Mouse (Mus musculus): ENCODE data around the gene Gpr22. TPM values are rescaled to one million over a fixed set of nuclear protein-coding genes. Genes with fewer than 3 reads are reported as not detected.
A peak's percentile ranks its signal among the peaks of the same experiment; 100 is the strongest.

Gene Gpr22
- polyA plus RNA-seq, 1 experiment from 2014 or later: 12.9 TPM

DNA sequence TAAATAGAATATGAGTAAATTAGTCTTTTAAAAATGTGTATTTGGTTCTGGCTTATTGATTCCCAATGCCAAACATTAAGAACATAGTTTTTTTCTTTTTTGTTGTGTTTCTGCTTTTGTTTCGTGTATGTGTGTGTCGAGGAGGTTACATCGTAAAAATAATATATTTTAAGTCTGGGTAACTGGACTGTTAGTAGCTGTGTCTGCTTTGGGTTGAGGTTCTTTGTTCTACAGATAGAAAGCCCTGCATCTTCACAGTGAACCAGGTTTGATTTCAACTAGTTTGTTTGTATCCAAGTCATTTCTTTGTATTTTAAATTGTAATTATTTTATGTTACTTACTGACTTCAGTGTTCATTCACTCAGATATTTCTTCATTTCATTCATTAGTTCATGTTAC lies 323 bp upstream of the Gpr22 start:
- Histone ChIP-seq H3K4me1 (peaks cover 16% of the 10 kb centered on the region), H3K27ac (replicated peaks) (no peak overlapping the region), H3K27me3 (replicated peaks) (no peaks in the 10 kb centered on the region), H3K4me2 (peak overlapping the region; percentile 65), H3K9me3 (no peaks in the 10 kb centered on the region), H3K4me3 (0 out of 2 replicates have a peak overlapping the region, but pooled peaks have one; percentile 60), H3K9ac (no peak overlapping the region), H3K36me3 (peaks cover 7% of the 10 kb centered on the region)
- WGBS: 73% methylated on average over 3 of the region's 3 CpGs
- no peak for ATAC-seq (ENCODE audit: extremely low read depth, insufficient number of reproducible peaks, low FRiP score, low TSS enrichment)

- Histone ChIP-seq H3K36me3 (peaks cover 13% of the 10 kb centered on the region), H3K4me1 (peaks cover 13% of the 10 kb centered on the region), H3K27ac (replicated peaks) (no peak overlapping the region), H3K4me2 (peak overlapping the region; percentile 65), H3K4me3 (peak overlapping the region; percentile 60), H3K9me3 (no peaks in the 10 kb centered on the region), H3K9ac (peak overlapping the region; percentile 67), H3K27me3 (replicated peaks) (no peaks in the 10 kb centered on the region)
- WGBS: 71% methylated on average over 4 of the region's 4 CpGs
- no peak for ATAC-seq (ENCODE audit: extremely low read depth, insufficient number of reproducible peaks, low FRiP score, low TSS enrichment)
Observed at GRCm38 (mm10) chr12:31712727-31713126, 1.0 kb downstream of the Gpr22 start.

GRCm38 (mm10) chr12:31712233-31712632 lies 1.5 kb downstream of the Gpr22 start:
- no peak for ATAC-seq (ENCODE audit: extremely low read depth, insufficient number of reproducible peaks, low FRiP score, low TSS enrichment)
- Histone ChIP-seq H3K4me2 (peak overlapping the region; percentile 65), H3K27ac (replicated peaks) (no peak overlapping the region), H3K9ac (peak overlapping the region; percentile 77), H3K36me3 (peaks cover 13% of the 10 kb centered on the region), H3K9me3 (no peaks in the 10 kb centered on the region), H3K27me3 (replicated peaks) (no peaks in the 10 kb centered on the region), H3K4me1 (peaks cover 14% of the 10 kb centered on the region), H3K4me3 (peak overlapping the region; percentile 60)
- 28% methylated on average over 5 of the region's 5 CpGs for WGBS

DNA sequence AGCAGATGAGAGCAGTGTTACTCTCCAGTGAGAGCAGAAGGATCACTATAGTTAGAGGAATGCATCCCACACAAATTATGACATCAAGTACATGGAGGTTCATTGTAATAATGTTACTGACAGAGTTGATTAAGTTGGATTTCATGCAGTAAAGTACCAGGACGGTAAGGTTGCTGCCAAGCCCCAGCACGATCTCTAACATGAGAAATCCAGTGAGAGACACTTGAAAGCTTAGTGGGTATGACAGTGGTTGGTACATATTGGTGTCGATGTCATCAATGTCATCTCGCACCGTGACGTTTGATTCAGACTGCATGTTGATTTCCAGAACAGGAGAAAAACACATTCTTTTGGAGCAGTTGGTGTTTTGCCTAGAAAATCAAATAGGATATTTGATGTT lies 4.1 kb downstream of the Gpr22 start:
- Histone ChIP-seq H3K4me3 (peak overlapping the region; percentile 17), H3K9me3 (no peaks in the 10 kb centered on the region), H3K36me3 (peaks cover 13% of the 10 kb centered on the region), H3K27me3 (replicated peaks) (no peaks in the 10 kb centered on the region), H3K27ac (replicated peaks) (peak overlapping the region; percentile 56), H3K4me2 (peak overlapping the region; percentile 62), H3K9ac (peak overlapping the region; percentile 61), H3K4me1 (peaks cover 20% of the 10 kb centered on the region)
- 67% methylated on average over 6 of the region's 6 CpGs for WGBS
- ATAC-seq (ENCODE audit: extremely low read depth, insufficient number of reproducible peaks, low FRiP score, low TSS enrichment): no peak

DNA sequence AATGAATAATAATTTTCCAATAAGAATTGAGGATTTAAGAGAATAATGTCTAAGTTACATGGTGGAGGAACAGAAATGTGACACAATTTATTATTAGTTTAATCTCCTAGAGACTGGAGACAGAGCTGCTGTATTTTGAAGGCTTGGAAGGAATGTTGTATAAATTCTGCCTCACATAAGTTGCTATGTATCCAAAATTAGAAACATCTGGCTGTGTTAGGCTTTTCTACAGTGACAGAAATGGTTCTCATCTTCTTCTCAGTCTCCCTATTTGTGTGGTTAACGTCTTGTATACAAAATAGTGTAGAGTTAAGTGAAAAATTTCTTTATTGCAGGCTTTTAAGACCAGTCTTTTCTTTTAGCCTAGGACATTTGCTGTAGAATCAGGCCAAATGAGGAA lies 6.2 kb downstream of the Gpr22 start:
- Histone ChIP-seq H3K4me1 (peaks cover 33% of the 10 kb centered on the region), H3K36me3 (peaks cover 13% of the 10 kb centered on the region), H3K4me3 (no peak overlapping the region), H3K27ac (replicated peaks) (peak overlapping the region; percentile 75), H3K9ac (0 out of 2 replicates have a peak overlapping the region, but pooled peaks have one; percentile 28), H3K4me2 (peak overlapping the region; percentile 45), H3K27me3 (replicated peaks) (no peaks in the 10 kb centered on the region), H3K9me3 (no peaks in the 10 kb centered on the region)
- whole genome bisulfite sequencing: 39% methylated on average over 1 of the region's 1 CpGs
- ATAC-seq (ENCODE audit: extremely low read depth, insufficient number of reproducible peaks, low FRiP score, low TSS enrichment): no peak

- Histone ChIP-seq H3K4me3 (no peak overlapping the region), H3K4me2 (no peak overlapping the region; the same call in 1 of the 2 replicates), H3K9ac (0 out of 2 replicates have a peak overlapping the region, but pooled peaks have one; percentile 47), H3K36me3 (peaks cover 13% of the 10 kb centered on the region), H3K4me1 (peaks cover 33% of the 10 kb centered on the region), H3K27ac (replicated peaks) (peak overlapping the region; percentile 86), H3K9me3 (no peaks in the 10 kb centered on the region), H3K27me3 (replicated peaks) (no peaks in the 10 kb centered on the region)
- WGBS: 38% methylated on average over 2 of the region's 2 CpGs
- ATAC-seq (ENCODE audit: extremely low read depth, insufficient number of reproducible peaks, low FRiP score, low TSS enrichment): no peak
Observed at GRCm38 (mm10) chr12:31706168-31706567, 7.6 kb downstream of the Gpr22 start.

GRCm38 (mm10) chr12:31703904-31704303 lies 9.8 kb downstream of the Gpr22 start:
- H3K4me3 ChIP-seq: no peak overlapping the region
- peak overlapping the region; percentile 83 for H3K27ac ChIP-seq (replicated peaks)
- WGBS: 22% methylated on average over 6 of the region's 6 CpGs
- ATAC-seq (ENCODE audit: extremely low read depth, insufficient number of reproducible peaks, low FRiP score, low TSS enrichment): no peak; the same call in 1 of the 2 replicates
- H3K9me3 ChIP-seq: no peaks in the 10 kb centered on the region
- peak overlapping the region; percentile 45 for H3K4me2 ChIP-seq
- H3K36me3 ChIP-seq: peaks cover 4% of the 10 kb centered on the region; the same call in 1 of the 2 replicates
- H3K9ac ChIP-seq: no peak overlapping the region
- H3K4me1 ChIP-seq: peaks cover 24% of the 10 kb centered on the region
- no peaks in the 10 kb centered on the region for H3K27me3 ChIP-seq (replicated peaks)

- Histone ChIP-seq H3K9ac (0 out of 2 replicates have a peak overlapping the region, but pooled peaks have one; percentile 7), H3K36me3 (peaks cover 18% of the 10 kb centered on the region), H3K27me3 (replicated peaks) (no peaks in the 10 kb centered on the region), H3K4me2 (no peak overlapping the region), H3K4me1 (peaks cover 20% of the 10 kb centered on the region), H3K9me3 (peaks cover 10% of the 10 kb centered on the region), H3K27ac (replicated peaks) (peak overlapping the region; percentile 42; the same call in 1 of the 2 replicates), H3K4me3 (no peak overlapping the region)
- no peak for ATAC-seq (ENCODE audit: extremely low read depth, insufficient number of reproducible peaks, low FRiP score, low TSS enrichment)
- WGBS: 75% methylated on average over 5 of the region's 5 CpGs
Observed at GRCm38 (mm10) chr12:31701411-31701810, 12.3 kb downstream of the Gpr22 start.

- H3K9me3 ChIP-seq: peaks cover 10% of the 10 kb centered on the region
- H3K9ac ChIP-seq: 0 out of 2 replicates have a peak overlapping the region, but pooled peaks have one; percentile 7
- H3K4me2 ChIP-seq: no peak overlapping the region
- H3K27me3 ChIP-seq (replicated peaks): no peaks in the 10 kb centered on the region
- 58% methylated on average over 5 of the region's 5 CpGs for WGBS
- ATAC-seq (ENCODE audit: extremely low read depth, insufficient number of reproducible peaks, low FRiP score, low TSS enrichment): no peak
- peaks cover 18% of the 10 kb centered on the region for H3K36me3 ChIP-seq
- no peak overlapping the region for H3K4me3 ChIP-seq
- peaks cover 15% of the 10 kb centered on the region for H3K4me1 ChIP-seq
- H3K27ac ChIP-seq (replicated peaks): peak overlapping the region; percentile 42
Observed at GRCm38 (mm10) chr12:31700623-31701347, 13.0 kb downstream of the Gpr22 start.

DNA sequence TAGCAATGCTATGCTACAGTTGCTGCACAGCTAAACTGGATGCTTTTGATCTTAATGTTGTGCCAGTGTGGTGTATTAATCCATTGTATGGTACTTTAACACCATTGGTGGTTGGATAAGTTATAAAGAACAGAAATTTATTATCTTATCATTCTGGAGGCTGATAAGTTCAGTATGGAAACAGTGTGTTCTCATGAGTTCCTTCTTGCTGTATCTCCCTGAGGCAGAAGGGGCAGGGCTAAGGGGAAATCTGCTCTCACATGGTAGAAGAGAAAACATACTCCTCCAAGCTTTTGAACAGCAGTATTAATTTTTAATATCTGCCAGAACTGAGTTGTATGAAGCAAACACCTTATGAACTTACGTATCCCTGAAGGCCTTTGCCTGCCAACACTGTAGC lies 20.5 kb downstream of the Gpr22 start:
- WGBS: 72% methylated on average over 1 of the region's 1 CpGs

GRCm38 (mm10) chr12:31686679-31687078 lies 27.1 kb downstream of the Gpr22 start:
- H3K4me3 ChIP-seq: no peak overlapping the region
- H3K4me2 ChIP-seq: no peak overlapping the region
- no peak overlapping the region for H3K9ac ChIP-seq
- H3K27ac ChIP-seq (replicated peaks): no peak overlapping the region
- no peaks in the 10 kb centered on the region for H3K9me3 ChIP-seq
- ATAC-seq (ENCODE audit: extremely low read depth, insufficient number of reproducible peaks, low FRiP score, low TSS enrichment): no peak
- whole genome bisulfite sequencing: 87% methylated on average over 3 of the region's 3 CpGs
- H3K36me3 ChIP-seq: peaks cover 22% of the 10 kb centered on the region
- H3K27me3 ChIP-seq (replicated peaks): no peaks in the 10 kb centered on the region
- H3K4me1 ChIP-seq: no peaks in the 10 kb centered on the region

More for the DNA sequence above, 20.5 kb downstream of the Gpr22 start:
- Histone ChIP-seq H3K4me2 (no peak overlapping the region), H3K36me3 (peaks cover 31% of the 10 kb centered on the region), H3K9me3 (peaks cover 10% of the 10 kb centered on the region), H3K27me3 (replicated peaks) (no peaks in the 10 kb centered on the region), H3K9ac (no peak overlapping the region), H3K27ac (replicated peaks) (0 out of 2 replicates have a peak overlapping the region, but pooled peaks have one; percentile 24), H3K4me3 (no peak overlapping the region), H3K4me1 (peaks cover 10% of the 10 kb centered on the region)
- no peak for ATAC-seq (ENCODE audit: extremely low read depth, insufficient number of reproducible peaks, low FRiP score, low TSS enrichment)

Data from heart, embryonic 13.5 days (tissue).